Mouse (Mus musculus) ES-Bruce4 (cell line): ENCODE data around the gene Fbxo42.
A peak's percentile ranks its signal among the peaks of the same experiment; 100 is the strongest.

Experiments
- CTCF ChIP-seq: IDR thresholded peaks from one replicate; pipeline ENCODE4 v1.8.1; 2011; ENCODE audit warnings: low read depth, low read length
- EP300 ChIP-seq: IDR thresholded peaks from 2 replicates; pipeline ENCODE4 v1.6.1; 2011; ENCODE audit warnings: low read depth, low read length; ENCODE audit not compliant: insufficient read depth
- POLR2A ChIP-seq: IDR thresholded peaks from one replicate; pipeline ENCODE4 v1.8.1; 2011; ENCODE audit warnings: low read length; ENCODE audit not compliant: insufficient read depth

DNA sequence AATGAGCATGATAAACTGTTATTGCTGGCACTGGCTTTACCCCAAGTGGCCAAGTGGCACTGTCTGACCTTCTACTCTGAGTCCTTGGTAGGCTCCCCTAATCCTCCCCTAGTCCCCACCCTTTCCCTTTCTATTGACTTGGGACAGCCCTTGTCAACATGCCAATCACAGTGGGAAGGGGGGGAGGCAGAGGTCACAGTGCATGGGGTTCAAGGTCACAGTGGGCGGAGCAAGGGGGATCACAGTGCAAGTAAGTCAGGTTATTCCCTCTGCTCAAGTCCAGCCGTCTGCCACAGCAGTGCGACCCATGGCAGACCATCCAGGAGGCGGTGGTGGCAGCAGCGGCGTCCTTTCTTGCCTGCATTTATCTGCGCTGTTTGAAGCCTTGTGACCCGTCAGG is 32.3 kb upstream of the Fbxo42 start:
- TF ChIP-seq EP300 (peak; percentile 91), CTCF (no peak), POLR2A (no peak)
